Mouse (Mus musculus): ENCODE data around the gene Gtf2f1.

Gtf2f1 gene

DNA sequence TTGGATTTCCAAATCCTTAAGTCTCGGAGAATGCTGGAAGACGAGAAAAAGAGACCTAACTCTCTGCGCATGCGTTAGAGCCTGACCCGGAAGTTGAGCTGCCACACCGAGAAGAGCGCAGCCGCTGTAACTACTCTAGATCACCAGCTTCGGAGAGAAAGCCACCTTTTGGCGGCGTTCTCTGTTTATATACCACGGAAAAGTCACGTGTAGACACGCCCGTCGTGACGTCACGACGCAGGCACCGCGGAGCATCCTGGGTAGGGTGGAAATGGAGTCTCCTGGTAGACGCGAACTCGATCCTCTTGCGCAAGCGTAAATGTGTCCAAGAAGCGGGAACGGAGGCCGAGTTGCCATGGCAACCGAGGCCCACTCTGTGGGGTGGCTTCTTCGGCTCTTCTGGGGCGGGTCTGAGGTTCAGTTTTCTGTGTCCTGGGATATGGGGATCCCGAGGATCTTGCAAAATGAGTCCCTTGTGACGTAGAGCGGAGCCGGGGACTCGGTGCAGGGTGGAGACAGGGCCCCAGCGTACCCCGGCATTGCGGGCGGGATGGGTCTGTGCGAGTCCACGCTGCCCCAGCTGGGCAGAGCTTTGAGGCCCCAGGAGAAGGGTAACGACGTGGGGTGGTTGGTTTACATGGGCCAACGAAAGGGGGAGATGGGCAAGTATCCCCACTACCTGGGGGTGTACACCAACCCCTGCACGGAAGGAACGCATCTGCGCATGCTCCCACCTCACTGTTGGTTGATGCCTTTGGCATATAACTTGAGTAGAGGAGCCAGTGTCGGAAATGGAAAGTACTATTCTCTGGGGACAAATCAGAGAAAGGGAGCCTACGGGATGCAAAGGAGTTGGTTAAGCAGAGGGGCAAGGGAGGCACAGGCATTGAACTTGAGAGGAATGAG is at the start of gene Gtf2f1, which contains the start of gene Gm17949:
TSS of gene Gtf2f1 (minus strand) at position 53 of the 906 bp plus-strand sequence.
TSS of gene Gm17949 (plus strand) at position 234 of the 906 bp plus-strand sequence.
- DNase-seq (ENCODE audit: low read depth): peak; percentile 100

DNA sequence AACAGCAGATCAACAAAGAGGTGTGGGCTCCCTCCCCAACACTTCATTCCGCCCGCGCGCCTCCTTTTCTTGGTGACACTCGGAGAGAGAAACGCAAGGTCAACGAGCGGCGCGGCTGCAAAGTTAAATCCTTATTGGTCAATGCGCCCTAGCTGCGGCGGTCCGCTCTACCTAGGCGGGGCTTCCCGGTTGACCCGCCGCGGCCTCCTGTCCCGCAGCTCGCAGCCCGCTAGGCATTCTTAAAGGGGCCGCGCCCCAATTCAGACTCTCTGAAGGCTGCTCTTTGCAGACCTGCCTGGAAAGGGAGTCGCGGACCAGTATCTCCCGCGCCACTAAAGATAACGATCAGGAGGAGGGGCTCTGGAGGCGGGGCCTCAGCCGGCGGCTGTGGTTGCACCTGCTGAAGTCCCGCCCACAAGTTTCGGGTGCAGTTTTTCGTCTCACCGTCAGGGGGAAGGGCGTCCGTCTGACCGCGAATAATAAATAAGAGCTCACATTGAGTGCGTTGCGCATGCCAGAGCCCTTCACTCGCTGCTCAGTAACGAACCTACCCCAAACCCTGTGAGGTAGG is 49.2 kb upstream of the Gtf2f1 start:
- peak; percentile 99 for DNase-seq (ENCODE audit: low read depth)

DNA sequence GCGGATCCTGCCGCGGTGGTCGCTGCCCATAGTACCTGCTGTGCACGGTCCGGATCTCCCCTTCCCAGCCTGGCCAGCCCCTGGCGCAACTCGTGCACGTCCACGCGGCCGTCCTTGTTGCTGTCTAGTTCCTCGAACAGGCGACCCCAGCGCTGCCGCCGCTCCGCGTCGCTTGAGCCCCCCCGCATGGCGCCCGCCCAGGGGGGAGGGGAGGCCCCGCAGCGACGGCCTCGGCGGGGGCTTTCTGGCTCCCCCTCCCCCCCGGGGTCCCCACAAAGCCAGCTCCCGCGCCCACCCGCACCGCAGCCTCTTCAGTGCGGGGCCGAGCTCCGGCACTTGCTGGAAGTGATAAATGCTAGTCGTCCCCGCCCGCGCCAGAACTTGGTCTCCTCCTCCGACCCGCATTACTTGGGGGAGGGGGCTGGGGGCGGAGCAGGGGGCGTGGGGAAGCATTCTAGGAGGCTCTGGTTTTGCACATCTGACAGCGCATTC is 48.4 kb upstream of the Gtf2f1 start, which contains the start of gene Slc25a23:
TSS of gene Slc25a23 (minus strand) at position 378 of the 492 bp plus-strand sequence.
- peak; percentile 76 for DNase-seq (ENCODE audit: low read depth)

- DNase-seq (ENCODE audit: low read depth): no peak
These were observed 47.9 kb upstream of the Gtf2f1 start, which contains the start of gene Crb3 for GRCm38 (mm10) chr17:57058891-57059485. Crb3 (plus strand) TSS chr17:57059105.

- DNase-seq (ENCODE audit: low read depth): no peak
These were observed 45.2 kb upstream of the Gtf2f1 start for GRCm38 (mm10) chr17:57056246-57056645.

DNA sequence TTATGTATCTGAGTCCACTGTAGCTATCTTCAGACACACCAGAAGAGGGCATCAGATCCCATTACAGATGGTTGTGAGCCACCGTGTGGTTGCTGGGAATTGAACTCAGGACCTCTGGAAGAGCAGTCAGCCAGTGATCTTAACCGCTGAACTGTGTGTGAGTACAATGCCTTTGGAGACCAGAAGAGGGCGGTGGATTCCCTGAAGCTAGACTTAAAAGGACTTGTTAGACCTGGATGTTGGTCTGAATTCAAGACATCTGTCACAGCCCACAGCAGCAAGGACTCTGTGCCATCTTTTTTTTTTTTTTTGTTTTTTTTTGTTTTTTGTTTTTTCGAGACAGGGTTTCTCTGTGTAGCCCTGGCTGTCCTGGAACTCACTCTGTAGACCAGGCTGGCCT is 40.6 kb upstream of the Gtf2f1 start:
- peak; percentile 75 for DNase-seq (ENCODE audit: low read depth)

DNA sequence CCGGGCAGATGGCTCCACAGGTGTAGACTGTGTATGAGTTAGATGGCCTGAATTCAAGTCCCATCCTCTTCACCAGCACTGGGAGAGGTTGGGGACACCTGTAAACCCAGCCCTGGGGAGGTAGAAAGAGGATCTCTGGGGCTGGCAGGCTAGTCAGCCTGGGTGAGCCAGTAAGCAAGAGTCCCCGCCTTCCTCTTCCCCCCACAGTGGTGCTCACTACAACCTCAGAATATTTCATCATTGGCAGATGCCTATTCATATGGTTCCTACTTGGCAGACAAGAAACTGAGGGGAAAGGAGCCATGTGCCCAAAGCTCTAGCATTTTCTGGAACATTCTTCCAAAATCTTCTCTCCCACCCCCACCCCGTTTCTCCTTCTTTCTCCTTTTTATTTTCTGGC is 37.7 kb upstream of the Gtf2f1 start:
- no peak for DNase-seq (ENCODE audit: low read depth)

DNA sequence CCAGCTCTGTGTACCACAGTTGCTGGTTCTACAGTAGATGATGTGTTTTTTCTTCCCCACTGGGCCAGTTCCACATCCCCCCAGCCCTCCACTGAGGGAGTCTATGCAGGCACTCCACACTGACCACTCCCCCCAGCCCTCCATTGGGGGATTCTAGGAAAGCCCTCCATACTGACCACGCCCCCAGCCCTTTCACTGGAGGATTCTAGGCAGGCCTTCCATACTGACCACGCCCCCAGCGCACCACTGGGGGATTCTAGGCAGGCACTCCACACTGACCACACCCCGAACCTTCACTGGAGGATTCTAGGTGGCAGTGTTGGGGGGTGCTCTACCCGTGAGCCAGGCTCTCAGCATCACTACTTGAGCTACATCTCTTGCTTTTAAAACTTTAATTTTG is 36.3 kb upstream of the Gtf2f1 start:
- no peak for DNase-seq (ENCODE audit: low read depth)

DNA sequence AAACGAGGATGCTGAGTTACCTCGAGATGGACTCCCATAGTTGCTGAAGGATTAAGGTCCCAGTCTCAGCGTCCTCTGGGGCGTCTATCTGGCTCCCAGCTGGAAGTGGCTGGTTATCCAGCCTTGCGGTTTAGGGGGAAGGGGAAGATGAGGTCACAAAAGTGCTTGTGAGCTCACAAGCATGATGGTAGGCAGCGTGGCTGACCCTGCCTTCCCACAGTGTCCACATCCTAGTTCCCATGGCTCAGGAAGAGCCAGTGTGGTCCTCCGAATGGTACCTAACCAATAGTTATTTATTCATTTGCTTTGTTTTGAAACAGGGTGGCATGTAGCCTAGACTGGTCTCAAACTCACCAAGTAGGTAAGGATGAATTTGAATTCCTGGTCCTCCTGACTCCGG is 30.5 kb upstream of the Gtf2f1 start, which contains the start of gene Slc25a41:
TSS of gene Slc25a41 (minus strand) at position 101 of the 400 bp plus-strand sequence.
- DNase-seq (ENCODE audit: low read depth): no peak

DNA sequence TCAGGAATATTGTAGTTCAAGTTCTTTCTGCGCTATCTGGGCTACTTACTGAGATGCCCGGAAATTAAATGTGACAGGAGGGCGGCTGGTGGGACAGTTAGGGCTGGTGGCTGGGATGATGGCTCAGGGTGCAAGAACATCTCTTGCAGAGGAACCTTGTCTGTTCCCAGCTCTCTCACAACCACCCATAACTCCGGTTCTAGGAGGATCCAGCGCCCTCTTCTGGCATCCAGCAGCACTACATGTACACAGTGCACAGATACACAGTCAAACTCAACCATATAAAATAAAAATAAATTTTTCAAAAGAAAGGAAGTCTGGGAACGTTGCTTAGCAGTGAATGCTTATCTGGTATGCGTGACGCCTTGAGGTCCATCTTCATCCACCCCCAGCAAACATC is 27.9 kb upstream of the Gtf2f1 start:
- peak; percentile 39 for DNase-seq (ENCODE audit: low read depth)

DNA sequence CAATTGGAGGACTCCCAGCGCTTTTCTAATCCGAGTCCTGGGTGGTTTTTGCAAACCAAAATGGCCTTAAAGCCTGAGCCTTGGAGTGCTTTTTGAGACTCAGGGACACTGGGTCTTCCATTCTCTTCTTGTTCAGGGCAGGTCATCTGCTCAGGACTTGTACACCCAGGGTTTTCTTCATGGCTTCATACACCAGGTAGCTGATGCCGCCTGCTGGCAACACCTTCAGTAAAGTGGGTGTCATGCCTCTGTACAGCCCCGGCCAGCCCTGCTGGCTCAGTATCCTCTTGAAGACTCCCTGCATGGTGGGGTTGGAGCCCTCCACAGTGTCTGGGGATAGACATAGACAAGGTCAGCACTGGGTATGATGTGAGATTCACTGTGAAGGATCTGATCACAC is 21.8 kb upstream of the Gtf2f1 start:
- DNase-seq (ENCODE audit: low read depth): peak; percentile 34

- peak; percentile 100 for DNase-seq (ENCODE audit: low read depth)
These were observed 20.8 kb upstream of the Gtf2f1 start for GRCm38 (mm10) chr17:57031661-57032420.

- peak; percentile 65 for DNase-seq (ENCODE audit: low read depth)
These were observed 20.0 kb upstream of the Gtf2f1 start, which contains the start of gene Khsrp for GRCm38 (mm10) chr17:57030931-57031660. Khsrp (minus strand) TSS chr17:57031522.

GRCm38 (mm10) chr17:57029691-57030090 is 18.6 kb upstream of the Gtf2f1 start:
- peak; percentile 42 for DNase-seq (ENCODE audit: low read depth)

DNA sequence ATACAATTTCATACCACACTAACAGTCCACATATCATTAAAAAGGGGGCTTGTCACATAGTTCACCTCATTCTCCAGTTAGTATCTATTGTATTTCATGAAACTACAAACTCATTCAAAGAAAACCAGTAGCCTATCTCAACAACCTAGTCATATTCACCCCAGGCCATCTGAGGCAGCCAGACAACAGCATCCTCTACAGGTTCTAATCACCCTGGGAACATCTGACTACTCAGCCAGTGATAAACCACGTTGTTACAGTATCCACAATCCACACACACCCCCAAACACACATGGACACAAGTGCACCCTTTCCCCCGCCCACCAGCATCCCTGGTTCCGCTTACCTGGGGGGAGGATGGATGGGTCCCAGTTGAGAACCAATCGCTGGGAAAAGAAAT is 16.4 kb upstream of the Gtf2f1 start:
- no peak for DNase-seq (ENCODE audit: low read depth)

- DNase-seq (ENCODE audit: low read depth): no peak
These were observed 9.9 kb upstream of the Gtf2f1 start for GRCm38 (mm10) chr17:57020960-57021359.

DNA sequence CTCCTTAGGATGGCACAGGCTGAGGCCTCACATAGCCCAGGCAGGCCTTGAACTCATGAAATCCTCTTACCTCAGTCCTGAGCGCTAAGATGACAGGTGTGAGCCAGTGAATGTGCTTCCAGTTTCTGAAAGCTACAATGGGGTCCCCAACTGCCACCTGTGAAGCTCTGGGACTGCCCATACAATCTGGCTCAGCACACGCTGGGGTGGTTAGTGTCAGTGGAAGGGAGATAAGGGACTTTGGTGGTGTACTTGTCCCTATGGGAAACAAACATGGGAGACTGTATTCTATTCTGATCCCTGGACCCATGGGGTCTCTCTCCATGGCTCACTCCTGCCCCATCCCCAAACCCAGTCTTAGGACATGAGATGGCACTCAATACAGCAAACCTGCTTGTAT is 8.6 kb upstream of the Gtf2f1 start:
- no peak for DNase-seq (ENCODE audit: low read depth)

DNA sequence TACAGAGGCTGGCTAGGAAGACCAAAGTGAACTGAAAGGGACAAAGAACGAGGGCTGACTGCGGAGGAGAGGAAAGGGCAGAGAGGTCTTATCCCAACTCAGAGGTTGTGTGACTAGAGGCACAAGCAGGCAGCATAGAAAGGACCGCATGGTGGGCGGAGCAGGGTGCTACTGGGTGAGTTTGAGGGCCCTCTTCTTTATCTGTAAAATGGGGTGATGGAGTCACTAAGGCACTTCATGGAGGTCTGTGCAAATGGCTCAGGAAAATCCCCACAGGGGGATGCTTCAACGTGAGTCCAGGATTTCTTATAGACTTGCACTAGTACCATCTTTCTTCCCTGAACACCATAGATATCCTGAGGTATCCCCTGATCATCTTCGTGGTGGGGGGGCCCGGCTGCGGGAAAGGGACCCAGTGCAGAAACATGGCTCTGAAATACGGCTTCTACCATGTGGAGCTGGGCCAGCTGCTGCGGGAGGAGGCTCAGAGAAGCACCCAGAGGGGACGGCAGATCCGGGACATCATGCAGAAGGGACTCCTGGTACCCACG is 1.2 kb upstream of the Gtf2f1 start:
- no peak for DNase-seq (ENCODE audit: low read depth)

DNA sequence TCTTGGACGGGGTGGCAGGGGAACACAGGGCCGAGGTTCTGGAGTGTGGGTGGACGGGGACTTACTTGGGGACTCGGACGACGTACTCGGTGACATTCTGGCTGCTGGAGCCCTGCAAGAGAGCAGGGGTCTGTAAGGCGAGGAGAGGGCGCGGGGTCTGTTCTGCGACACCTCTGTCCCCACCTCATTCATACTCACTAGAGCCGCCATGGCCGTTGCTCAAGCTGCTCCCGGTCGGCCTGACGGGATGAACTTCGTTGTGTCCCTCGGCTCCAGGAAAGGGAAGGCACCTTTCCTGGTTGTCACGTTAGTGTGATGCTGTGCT is 215 bp downstream of the Gtf2f1 start:
- no peak for DNase-seq (ENCODE audit: low read depth)

- DNase-seq (ENCODE audit: low read depth): no peak
These were observed 3.8 kb downstream of the Gtf2f1 start for GRCm38 (mm10) chr17:57007137-57007905.

Measured in induced T-regulatory cell, adult 2 months (primary cell).